In genomic region chr15:72110520-72110919, GRCm38 (mm10) we compare ENCODE assay signal across 22 mouse cellular contexts.
A peak's percentile ranks its signal among the peaks of the same experiment; 100 is the strongest.
DNase-seq lines count a peak whose midpoint lies in the region; ATAC-seq and TF ChIP-seq lines count a peak whose summit lies in the region.
"Had no signal": no experiment of that assay in that cellular context is flagged by ENCODE, and none has a peak within 500 bp of the region (broad histone marks: within the 10 kb centered on the region; RNA-seq: fewer than 3 reads in every experiment).

No protein-coding gene starts in this region.

- no peak for TF ChIP-seq CTCF in hindbrain, postnatal 0 days (IDR thresholded peaks at IDR 0.05; ENCODE audit: low read depth)

- H3K9ac ChIP-seq in hindbrain, postnatal 0 days (replicated peaks; ENCODE audit: low read length): no peak overlapping the region
- no peak overlapping the region for H3K9ac ChIP-seq in hindbrain, embryonic 13.5 days
- H3K9ac ChIP-seq: embryonic facial prominence, embryonic 13.5 days; forebrain, embryonic 12.5 days; hindbrain, embryonic 14.5 days; intestine, embryonic 15.5 days; liver, postnatal 0 days; midbrain, embryonic 13.5 days; stomach, embryonic 15.5 days had no signal

- DNase-seq in hindbrain, postnatal 0 days (ENCODE audit: low spot score): peak; percentile 75
- peak; percentile 85 for DNase-seq in brain, adult 2 months (ENCODE audit: low read depth, low spot score)
- DNase-seq in cerebellum, adult 8-10 months: peak; percentile 51
- peak; percentile 54 to 61 for DNase-seq in cerebellum, postnatal 36 days
- no peak for DNase-seq in frontal cortex, postnatal 36 days (ENCODE audit: low spot score in 2 of 2)
- DNase-seq in right cerebral cortex, postnatal 36 days (ENCODE audit: low spot score in 2 of 2): no peak
- DNase-seq: gastrocnemius, adult 2 months; kidney, adult 9 months; kidney, postnatal 14 days; liver, postnatal 0 days; lung, postnatal 10 days; right cerebral cortex, postnatal 4 days; thymus, postnatal 25 days had no signal

- no peaks in the 10 kb centered on the region for H3K36me3 ChIP-seq in hindbrain, postnatal 0 days (ENCODE audit: insufficient read depth, low read length)
- no peaks in the 10 kb centered on the region for H3K36me3 ChIP-seq in hindbrain, embryonic 13.5 days
- H3K36me3 ChIP-seq: embryonic facial prominence, embryonic 13.5 days; forebrain, embryonic 12.5 days; intestine, embryonic 15.5 days; midbrain, embryonic 13.5 days; stomach, embryonic 15.5 days had no signal

- H3K4me1 ChIP-seq in hindbrain, postnatal 0 days (ENCODE audit: insufficient read depth, low read length): no peaks in the 10 kb centered on the region
- peaks cover 6% of the 10 kb centered on the region for H3K4me1 ChIP-seq in hindbrain, embryonic 13.5 days (replicated peaks)
- H3K4me1 ChIP-seq: embryonic facial prominence, embryonic 13.5 days; intestine, embryonic 15.5 days; stomach, embryonic 15.5 days had no signal

- H3K9me3 ChIP-seq in hindbrain, postnatal 0 days (ENCODE audit: low read length): no peaks in the 10 kb centered on the region
- H3K9me3 ChIP-seq in hindbrain, embryonic 13.5 days: no peaks in the 10 kb centered on the region
- H3K9me3 ChIP-seq: embryonic facial prominence, embryonic 13.5 days; forebrain, embryonic 12.5 days; intestine, embryonic 15.5 days; midbrain, embryonic 13.5 days; stomach, embryonic 15.5 days had no signal

- H3K4me2 ChIP-seq in hindbrain, postnatal 0 days (ENCODE audit: low read depth, low read length): no peak overlapping the region
- H3K4me2 ChIP-seq in hindbrain, embryonic 13.5 days: no peak overlapping the region
- H3K4me2 ChIP-seq: embryonic facial prominence, embryonic 13.5 days; forebrain, embryonic 12.5 days; hindbrain, embryonic 14.5 days; intestine, embryonic 15.5 days; midbrain, embryonic 13.5 days; stomach, embryonic 15.5 days had no signal

- WGBS in hindbrain, postnatal 0 days: 52% methylated on average over 1 of the region's 1 CpGs
- WGBS in hindbrain, embryonic 13.5 days: 79% methylated on average over 1 of the region's 1 CpGs

- H3K27me3 ChIP-seq in hindbrain, postnatal 0 days (ENCODE audit: insufficient read depth, low read length): no peaks in the 10 kb centered on the region
- no peaks in the 10 kb centered on the region for H3K27me3 ChIP-seq in hindbrain, embryonic 13.5 days
- H3K27me3 ChIP-seq: embryonic facial prominence, embryonic 13.5 days; forebrain, embryonic 12.5 days; intestine, embryonic 15.5 days; midbrain, embryonic 13.5 days; Patski; stomach, embryonic 15.5 days had no signal

- peak; percentile 91 for ATAC-seq in hindbrain, postnatal 0 days
- ATAC-seq in hindbrain, embryonic 13.5 days (ENCODE audit: low FRiP score): no peak
- ATAC-seq: intestine, embryonic 15.5 days; liver, postnatal 0 days; midbrain, embryonic 13.5 days; Patski had no signal

- H3K27ac ChIP-seq in hindbrain, postnatal 0 days: no peak overlapping the region
- no peak overlapping the region for H3K27ac ChIP-seq in hindbrain, embryonic 13.5 days
- H3K27ac ChIP-seq: embryonic facial prominence, embryonic 13.5 days; forebrain, embryonic 12.5 days; gastrocnemius, adult 2 months; hindbrain, embryonic 14.5 days; intestine, embryonic 15.5 days; midbrain, embryonic 13.5 days; stomach, embryonic 15.5 days had no signal

- H3K4me3 ChIP-seq in hindbrain, postnatal 0 days (ENCODE audit: low read length): no peak overlapping the region
- no peak overlapping the region for H3K4me3 ChIP-seq in hindbrain, embryonic 13.5 days
- H3K4me3 ChIP-seq: embryonic facial prominence, embryonic 13.5 days; erythroblast, embryonic 14.5 days; forebrain, embryonic 12.5 days; gastrocnemius, adult 2 months; intestine, embryonic 15.5 days; midbrain, embryonic 13.5 days; stomach, embryonic 15.5 days had no signal

Comparison
In these comparisons a context has a peak if more than half of its experiments do, and no peak if none do; other contexts are left out.
1. DNase-seq: peak in hindbrain, postnatal 0 days (single experiment), brain, adult 2 months (single experiment), cerebellum, adult 8-10 months (single experiment) and cerebellum, postnatal 36 days (2 of 2); none in frontal cortex, postnatal 36 days (0 of 2) and right cerebral cortex, postnatal 36 days (0 of 2).